Mouse (Mus musculus): ENCODE data around the gene Tma16. TPM values are rescaled to one million over a fixed set of nuclear protein-coding genes. Genes with fewer than 3 reads are reported as not detected.

The Tma16 gene
- 1.8 and 4.1 TPM in 2 replicates for polyA plus RNA-seq (2012; rRNA removed; ENCODE audit: low replicate concordance)

GRCm38 (mm10) chr8:66486084-66486763 lies at the start of gene Tma16:
TSS of gene Tma16 (minus strand) at chr8:66486530.

GRCm38 (mm10) chr8:66511537-66511936 lies 25.2 kb upstream of the Tma16 start, which contains the start of gene Tktl2:
TSS of gene Tktl2 (plus strand) at chr8:66511756.

Other genes with a start within 250 kb of the Tma16 start
- not detected in 2 replicates for gene Tktl2, start 25.2 kb upstream of the Tma16 start, polyA plus RNA-seq (2012; rRNA removed; ENCODE audit: low replicate concordance)
- not detected in 2 replicates for gene Npy5r, start 201.6 kb upstream of the Tma16 start, polyA plus RNA-seq (2012; rRNA removed; ENCODE audit: low replicate concordance)
- gene Npy1r, start 210.7 kb upstream of the Tma16 start, polyA plus RNA-seq (2012; rRNA removed; ENCODE audit: low replicate concordance), result 3.6 and 6.2 TPM in 2 replicates